Mouse (Mus musculus) liver, postnatal 0 days (tissue): ENCODE data around the gene Sh3bp4.

Source experiments
- CTCF ChIP-seq: sonication (generic); IDR thresholded peaks from 2 replicates; pipeline ENCODE4 v1.5.1; 2016; ENCODE audit warnings: antibody characterized with exemption, low read depth
- EP300 ChIP-seq: IDR thresholded peaks from 2 replicates; pipeline ENCODE4 v1.6.1; 2016; ENCODE audit warnings: antibody characterized with exemption, low read depth, mild to moderate bottlenecking

- no peak for TF ChIP-seq CTCF
- no peak for TF ChIP-seq EP300
Measured at GRCm38 (mm10) chr1:89109767-89110166, 39.6 kb downstream of the Sh3bp4 start.
